11 mouse cellular contexts compared by ENCODE assay signal in the genomic region with DNA sequence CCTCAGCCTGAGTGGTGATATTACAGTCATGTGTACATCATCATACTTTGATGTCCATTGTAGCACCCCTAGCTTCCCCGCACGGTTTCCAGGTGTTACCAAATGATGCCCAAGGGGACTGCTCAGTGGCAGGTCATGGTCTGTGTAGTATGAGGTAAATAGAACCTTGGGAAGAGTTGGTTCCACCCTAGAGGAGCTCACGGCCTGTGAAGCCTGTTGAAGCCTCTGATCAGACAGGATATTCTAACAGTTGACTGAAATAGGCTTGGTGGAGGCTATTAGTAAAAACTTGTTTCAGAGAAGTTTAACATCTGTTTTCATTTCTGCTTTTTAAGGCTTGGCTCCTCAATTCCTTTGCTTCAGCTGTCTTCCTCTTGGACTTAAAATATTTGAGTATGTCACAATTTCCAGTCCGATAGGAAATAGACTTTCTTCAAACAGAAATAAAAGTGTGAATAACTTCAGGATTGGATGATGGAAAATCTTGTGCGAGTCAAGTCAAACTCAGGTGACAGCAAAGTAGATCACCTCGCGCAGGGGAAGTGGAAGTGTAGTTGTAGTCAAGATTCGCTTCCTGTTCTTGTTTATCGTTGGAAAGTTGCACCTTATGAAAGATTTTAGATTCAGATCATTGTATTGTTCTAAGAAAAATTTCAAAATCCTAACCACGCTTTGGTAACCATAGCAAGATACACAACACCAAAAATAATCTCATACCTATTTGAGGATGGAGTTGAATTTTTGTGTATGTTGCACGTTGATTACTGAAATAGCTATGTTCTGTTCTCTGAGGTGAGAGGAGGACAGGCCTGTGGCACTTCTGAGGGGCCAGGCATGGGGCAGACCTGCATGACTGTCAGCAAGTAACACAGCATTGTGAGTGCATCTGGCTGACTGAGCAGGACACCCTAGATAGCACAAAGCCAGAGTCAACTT. TPM values are rescaled to one million over a fixed set of nuclear protein-coding genes. Genes with fewer than 3 reads are reported as not detected.
DNase-seq lines count a peak whose midpoint lies in the region; ATAC-seq and TF ChIP-seq lines count a peak whose summit lies in the region.
"Had no signal": no experiment of that assay in that cellular context is flagged by ENCODE, and none has a peak within 500 bp of the region (broad histone marks: within the 10 kb centered on the region; RNA-seq: fewer than 3 reads in every experiment).

No protein-coding gene starts in this region.

- no peak overlapping the region for H3K4me2 ChIP-seq in lung, embryonic 14.5 days
- peak overlapping the region; percentile 69 for H3K4me2 ChIP-seq in CH12.LX (ENCODE audit: insufficient read depth, low read depth, poor library complexity, severe bottlenecking)

- H3K27me3 ChIP-seq in lung, embryonic 14.5 days (ENCODE audit: insufficient read depth, low read length): no peaks in the 10 kb centered on the region
- no peaks in the 10 kb centered on the region for H3K27me3 ChIP-seq in CH12.LX (replicated peaks)

- 0 out of 2 replicates have a peak, but pooled peaks have one; percentile 33 for TF ChIP-seq POLR2A in CH12.LX (IDR thresholded peaks at IDR 0.05; ENCODE audit: low read depth, low read length)

- H3K4me3 ChIP-seq in lung, embryonic 14.5 days (ENCODE audit: low read depth, low read length): no peak overlapping the region
- H3K4me3 ChIP-seq in CH12.LX (replicated peaks in 1 of 3; ENCODE audit: low read depth in 2 of 3, low read length in 2 of 3, poor library complexity in 1 of 3): peak overlapping the region in 1 of 3 experiments; percentile 21

- no peaks in the 10 kb centered on the region; the same call in 1 of the 2 replicates for H3K9me3 ChIP-seq in lung, embryonic 14.5 days (ENCODE audit: low read depth, low read length)
- H3K9me3 ChIP-seq in CH12.LX (replicated peaks; ENCODE audit: low read length): peaks cover 16% of the 10 kb centered on the region

- dilution Hi-C loops in CH12.LX (cut with MboI; ENCODE audit: extremely low pct_ligation_motif_present, extremely low pct_unique_long_range_greater_than_20kb, low sequenced_read_pairs): no loop called here

- H3K79me2 ChIP-seq in CH12.LX (replicated peaks; ENCODE audit: control insufficient read depth, extremely low read depth, insufficient read depth, poor library complexity, severe bottlenecking): no peaks in the 10 kb centered on the region

- no peak for ATAC-seq in lung, embryonic 14.5 days (ENCODE audit: insufficient read depth)
- ATAC-seq in hematopoietic stem cell, adult 5-6 weeks (replicated peaks in 1 of 2; ENCODE audit: insufficient read depth in 1 of 2, low FRiP score in 2 of 2, low TSS enrichment in 1 of 2, low read depth in 1 of 2, poor library complexity in 2 of 2, severe bottlenecking in 2 of 2): peak; percentile 47 to 65

- no peak for TF ChIP-seq CTCF in lung, embryonic 14.5 days (IDR thresholded peaks at IDR 0.05; ENCODE audit: low read depth)
- TF ChIP-seq CTCF in CH12.LX (conservative IDR thresholded peaks at IDR 0.05 in 1 of 2, IDR thresholded peaks at IDR 0.05 in 1 of 2; ENCODE audit: low read depth in 2 of 2, low read length in 2 of 2): no peak

- peak; percentile 97 for TF ChIP-seq EP300 in CH12.LX (IDR thresholded peaks at IDR 0.05; ENCODE audit: low read length)

- no peak overlapping the region for H3K9ac ChIP-seq in lung, embryonic 14.5 days
- H3K9ac ChIP-seq in CH12.LX (ENCODE audit: insufficient read depth, low read depth): peak overlapping the region; percentile 69

- in situ Hi-C loops in CH12.LX (cut with MboI; ENCODE audit: low pct_ligation_motif_present, low pct_unique_long_range_greater_than_20kb, low sequenced_read_pairs): no loop called here

- H3K4me1 ChIP-seq in lung, embryonic 14.5 days (ENCODE audit: insufficient read depth): no peaks in the 10 kb centered on the region
- H3K4me1 ChIP-seq in CH12.LX (ENCODE audit: control insufficient read depth in 1 of 2, insufficient read depth in 2 of 2): peaks cover 18 to 51% of the 10 kb centered on the region in 2 experiments

- no peaks in the 10 kb centered on the region; the same call in none of the 2 replicates for H3K36me3 ChIP-seq in lung, embryonic 14.5 days (ENCODE audit: insufficient read depth)
- peaks cover 6 to 29% of the 10 kb centered on the region in 2 experiments for H3K36me3 ChIP-seq in CH12.LX (replicated peaks in 1 of 2; ENCODE audit: control insufficient read depth in 1 of 2, insufficient read depth in 1 of 2, low read length in 1 of 2)

- DNase-seq in lung, embryonic 14.5 days: no peak
- no peak for DNase-seq in lung, postnatal 14 days
- DNase-seq in CH12.LX (ENCODE audit: extremely low read depth): peak; percentile 86
- DNase-seq in natural killer cell, adult 2 months (ENCODE audit: low spot score in 2 of 2): peak; percentile 55 to 78
- DNase-seq in kidney, postnatal 4 days: no peak
- no peak for DNase-seq in gastrocnemius, postnatal 4 days (ENCODE audit: low spot score in 2 of 2)
- DNase-seq: adrenal gland, postnatal 14 days; cerebellum, adult 9-10 months had no signal

- TF ChIP-seq RAD21 in CH12.LX (IDR thresholded peaks at IDR 0.05; ENCODE audit: low read depth, low read length): no peak

- 0 out of 2 replicates have a peak overlapping the region, but pooled peaks have one; percentile 32 for H3K27ac ChIP-seq in lung, embryonic 14.5 days (ENCODE audit: low read depth)
- H3K27ac ChIP-seq in CH12.LX (ENCODE audit: insufficient read depth, low read depth): peak overlapping the region; percentile 99
- H3K27ac ChIP-seq: kidney, postnatal 0 days had no signal

- 83% methylated on average over 11 of the region's 11 CpGs for WGBS in lung, embryonic 14.5 days

TF ChIP-seq in CH12.LX, 34 proteins besides CTCF, POLR2A, EP300 and RAD21:
- TF ChIP-seq TCF12 (IDR thresholded peaks at IDR 0.05; ENCODE audit: low read depth, low read length) (peak; percentile 90), USF2 (conservative IDR thresholded peaks at IDR 0.05; ENCODE audit: low read depth, low read length) (no peak), SMC3 (IDR thresholded peaks at IDR 0.05; ENCODE audit: low read depth, low read length) (no peak), IRF4 (IDR thresholded peaks at IDR 0.05; ENCODE audit: low read depth, low read length) (peak; percentile 92), HCFC1 (IDR thresholded peaks at IDR 0.05; ENCODE audit: low read depth, low read length) (no peak), POLR2AphosphoS2 (IDR thresholded peaks at IDR 0.05; ENCODE audit: low read depth, low read length) (no peak), JUND (conservative IDR thresholded peaks at IDR 0.05; ENCODE audit: low read depth, low read length) (peak; percentile 91; the same call in 1 of the 2 replicates), GABPA (IDR thresholded peaks at IDR 0.05; ENCODE audit: insufficient replicate concordance, low read depth, low read length) (no peak), NELFE (IDR thresholded peaks at IDR 0.05; ENCODE audit: low read depth, low read length) (no peak), UBTF (IDR thresholded peaks at IDR 0.05; ENCODE audit: low read depth, low read length) (no peak), ZC3H11A (IDR thresholded peaks at IDR 0.05; ENCODE audit: low read depth, low read length) (no peak), USF1 (IDR thresholded peaks at IDR 0.05; ENCODE audit: low read depth, low read length) (no peak), SIN3A (IDR thresholded peaks at IDR 0.05; ENCODE audit: low read length) (no peak; the same call in 1 of the 2 replicates), ELF1 (IDR thresholded peaks at IDR 0.05; ENCODE audit: low read depth, low read length) (peak; percentile 37; the same call in 1 of the 2 replicates), ZNF384 (IDR thresholded peaks at IDR 0.05; ENCODE audit: low read depth, low read length) (no peak), MEF2A (IDR thresholded peaks at IDR 0.05; ENCODE audit: borderline replicate concordance, low read depth, low read length) (peak; percentile 96), MAZ (IDR thresholded peaks at IDR 0.05; ENCODE audit: low read depth, low read length) (no peak), BHLHE40 (IDR thresholded peaks at IDR 0.05; ENCODE audit: low read depth, low read length) (peak; percentile 93), TBP (conservative IDR thresholded peaks at IDR 0.05; ENCODE audit: low read depth, low read length) (peak; percentile 16; the same call in 1 of the 2 replicates), MAFK (IDR thresholded peaks at IDR 0.05; ENCODE audit: insufficient replicate concordance, low read length) (no peak), NRF1 (IDR thresholded peaks at IDR 0.05; ENCODE audit: low read depth, low read length) (no peak), ZMIZ1 (IDR thresholded peaks at IDR 0.05; ENCODE audit: low read depth, low read length) (0 out of 2 replicates have a peak, but pooled peaks have one; percentile 4), CHD1 (IDR thresholded peaks at IDR 0.05; ENCODE audit: low read depth, low read length) (0 out of 2 replicates have a peak, but pooled peaks have one; percentile 46), CHD2 (IDR thresholded peaks at IDR 0.05; ENCODE audit: low read length) (peak; percentile 55; the same call in 1 of the 2 replicates), JUN (IDR thresholded peaks at IDR 0.05; ENCODE audit: insufficient read depth, low read depth, low read length) (peak; percentile 99), ETS1 (conservative IDR thresholded peaks at IDR 0.05; ENCODE audit: low read depth, low read length) (peak; percentile 98), MYC (IDR thresholded peaks at IDR 0.05; ENCODE audit: low read depth, low read length) (0 out of 2 replicates have a peak, but pooled peaks have one; percentile 34)
TF ChIP-seq in CH12.LX: peak in this region for 13.

RNA-seq across cellular contexts. Expression of a gene that starts 22.9 kb away (rescaled TPM):
- polyA plus RNA-seq in lung, embryonic 14.5 days (2014; fragmentation: Nextera tagmentation; extraction: Ambion mirVana): 0.28 and 0.47 TPM in 2 replicates
- total RNA-seq in CH12.LX (2012; rRNA removed) (26.8 and 33.5 TPM in 2 replicates), CH12.LX (2014; rRNA removed) (32.5 and 37.0 TPM in 2 replicates)
- polyA plus RNA-seq in CH12.LX (2012; ENCODE audit: insufficient read length, low read depth): 37.8 and 46.2 TPM in 2 replicates
- 0.60 and 2.1 TPM in 2 replicates for total RNA-seq in hematopoietic stem cell, adult 5-6 weeks (2017)
- not detected for total RNA-seq in gastrocnemius, postnatal 4 days (2021)
- polyA plus RNA-seq: limb, embryonic 14.5 days had no signal

RNA-seq across cellular contexts. Expression of a gene that starts 26.5 kb away (rescaled TPM):
- polyA plus RNA-seq in lung, embryonic 14.5 days (2014; fragmentation: Nextera tagmentation; extraction: Ambion mirVana): 2.9 and 3.6 TPM in 2 replicates
- total RNA-seq in CH12.LX (2012; rRNA removed) (3.6 and 4.0 TPM in 2 replicates), CH12.LX (2014; rRNA removed) (16.2 and 16.3 TPM in 2 replicates)
- polyA plus RNA-seq in CH12.LX (2012; ENCODE audit: insufficient read length, low read depth): 8.3 and 8.7 TPM in 2 replicates
- total RNA-seq in hematopoietic stem cell, adult 5-6 weeks (2017): 1.1 and 2.6 TPM in 2 replicates
- 1 to 10 TPM; 2.2 to 2.3 TPM for total RNA-seq in gastrocnemius, postnatal 4 days (2021)

Comparison
In these comparisons a context has a peak if more than half of its experiments do, and no peak if none do; other contexts are left out.
1. DNase-seq: peak in CH12.LX (single experiment) and natural killer cell, adult 2 months (2 of 2); none in lung, embryonic 14.5 days (single experiment), lung, postnatal 14 days (single experiment), kidney, postnatal 4 days (0 of 2) and gastrocnemius, postnatal 4 days (0 of 2).